Mouse (Mus musculus): ENCODE results near the gene 6030445D17Rik. TPM values are rescaled to one million over a fixed set of nuclear protein-coding genes. Genes with fewer than 3 reads are reported as not detected.
A peak's percentile ranks its signal among the peaks of the same experiment; 100 is the strongest.

Gene 6030445D17Rik
- polyA plus RNA-seq (2012; ENCODE audit: insufficient read depth, low replicate concordance): not detected in 2 replicates

DNA sequence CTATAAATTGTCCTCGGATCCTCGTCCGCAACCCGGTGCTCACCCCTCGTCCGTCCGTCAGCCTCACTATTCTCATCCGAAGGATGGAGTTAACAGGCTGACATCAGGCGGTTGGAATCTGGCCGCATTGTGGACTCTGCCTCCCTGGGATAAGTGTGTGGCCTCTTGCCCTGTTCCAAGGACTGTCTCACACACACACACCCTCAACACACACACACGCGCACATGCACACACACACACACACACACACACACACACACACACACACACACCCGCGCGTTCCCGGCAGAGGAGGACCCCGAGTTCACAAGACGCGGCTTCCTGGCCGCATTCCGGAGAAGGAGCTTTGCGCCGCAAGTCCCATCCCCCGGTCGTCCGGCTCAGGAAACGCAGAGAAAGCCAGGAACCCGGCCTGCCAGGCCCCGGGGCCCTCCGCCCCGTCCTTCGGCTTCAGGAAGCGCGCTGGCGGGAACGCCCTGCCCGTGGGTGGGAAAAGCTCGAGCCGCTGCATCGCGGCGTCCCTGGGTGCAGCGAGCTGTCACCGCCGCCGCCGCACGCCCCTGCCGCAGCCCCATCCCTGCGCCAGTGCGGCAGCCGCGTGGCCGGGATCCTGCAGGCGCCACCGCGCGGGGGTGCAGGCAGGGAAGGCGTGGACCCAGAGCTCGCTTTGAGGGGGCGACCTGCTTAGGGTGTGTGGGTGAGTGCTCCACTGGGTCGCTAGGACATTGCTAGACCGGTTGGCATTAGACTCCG lies at the start of gene 6030445D17Rik:
Gene 6030445D17Rik (plus strand): TSS at position 165 of the 753 bp plus-strand sequence.
- Histone ChIP-seq H3K4me1 (peaks cover 41% of the 10 kb centered on the region), H3K9me3 (peaks cover 2% of the 10 kb centered on the region; the same call in 1 of the 2 replicates), H3K4me3 (replicated peaks) (peak within 1 kb of the TSS; percentile 94), H3K36me3 (replicated peaks; ENCODE audit: low read length) (no peaks in the 10 kb centered on the region), H3K27me3 (replicated peaks) (peaks cover 35% of the 10 kb centered on the region)
- no peak for TF ChIP-seq GATA1 (IDR thresholded peaks at IDR 0.05; ENCODE audit: borderline replicate concordance, low read length)
- TF ChIP-seq FLI1 (IDR thresholded peaks at IDR 0.05; ENCODE audit: low read length): no peak

DNA sequence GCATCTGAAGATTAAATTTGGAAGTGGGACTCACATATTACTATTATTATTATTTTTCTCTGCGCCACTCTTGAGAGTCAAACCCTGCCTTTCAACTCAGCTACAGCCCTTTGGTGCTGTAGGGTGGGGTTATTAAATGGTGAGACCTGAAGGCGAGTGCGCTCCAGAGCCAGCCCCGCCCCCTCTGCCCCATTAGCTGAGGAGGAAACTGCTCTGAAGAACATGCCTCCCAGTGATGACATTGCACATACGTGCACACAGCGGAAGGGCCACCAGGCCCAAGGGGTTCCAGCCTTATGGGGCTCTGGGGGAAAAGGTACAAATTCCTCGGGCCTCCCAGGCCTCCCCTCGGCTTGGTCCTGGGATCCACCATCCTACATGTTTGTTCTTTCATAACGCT lies 46.6 kb upstream of the 6030445D17Rik start:
- no peaks in the 10 kb centered on the region for H3K9me3 ChIP-seq
- H3K4me1 ChIP-seq: no peaks in the 10 kb centered on the region; the same call in 1 of the 2 replicates
- H3K36me3 ChIP-seq (replicated peaks; ENCODE audit: low read length): no peaks in the 10 kb centered on the region
- H3K27me3 ChIP-seq (replicated peaks): peaks cover 46% of the 10 kb centered on the region
- no peak overlapping the region for H3K4me3 ChIP-seq (replicated peaks)
- no peak for TF ChIP-seq FLI1 (IDR thresholded peaks at IDR 0.05; ENCODE audit: low read length)
- TF ChIP-seq GATA1 (IDR thresholded peaks at IDR 0.05; ENCODE audit: borderline replicate concordance, low read length): no peak

DNA sequence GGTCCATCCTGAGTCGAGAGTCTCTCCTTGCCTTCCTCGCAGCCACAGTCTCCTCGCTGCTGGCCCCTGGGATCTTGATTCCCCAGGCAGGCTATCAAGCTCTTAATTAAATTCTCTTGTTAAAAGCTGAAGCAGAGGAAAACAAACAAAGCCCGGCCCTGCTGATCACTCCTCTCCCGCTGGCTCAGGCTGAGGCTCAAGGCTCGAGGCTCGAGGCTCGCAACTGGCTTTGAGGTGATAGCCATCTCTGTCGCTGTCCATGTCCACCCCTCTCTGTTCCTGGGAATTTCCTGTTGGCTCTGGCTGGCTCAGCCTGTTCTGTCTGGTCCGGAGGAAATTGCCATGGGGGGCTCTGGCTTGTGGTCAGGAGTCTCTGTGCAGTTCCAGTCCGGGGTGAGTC lies 43.1 kb upstream of the 6030445D17Rik start:
- H3K4me1 ChIP-seq: peaks cover under 1% of the 10 kb centered on the region
- no peaks in the 10 kb centered on the region for H3K9me3 ChIP-seq
- no peak for TF ChIP-seq FLI1 (IDR thresholded peaks at IDR 0.05; ENCODE audit: low read length)
- TF ChIP-seq GATA1 (IDR thresholded peaks at IDR 0.05; ENCODE audit: borderline replicate concordance, low read length): no peak
- no peaks in the 10 kb centered on the region for H3K36me3 ChIP-seq (replicated peaks; ENCODE audit: low read length)
- H3K4me3 ChIP-seq (replicated peaks): no peak overlapping the region
- H3K27me3 ChIP-seq (replicated peaks): peaks cover 71% of the 10 kb centered on the region

DNA sequence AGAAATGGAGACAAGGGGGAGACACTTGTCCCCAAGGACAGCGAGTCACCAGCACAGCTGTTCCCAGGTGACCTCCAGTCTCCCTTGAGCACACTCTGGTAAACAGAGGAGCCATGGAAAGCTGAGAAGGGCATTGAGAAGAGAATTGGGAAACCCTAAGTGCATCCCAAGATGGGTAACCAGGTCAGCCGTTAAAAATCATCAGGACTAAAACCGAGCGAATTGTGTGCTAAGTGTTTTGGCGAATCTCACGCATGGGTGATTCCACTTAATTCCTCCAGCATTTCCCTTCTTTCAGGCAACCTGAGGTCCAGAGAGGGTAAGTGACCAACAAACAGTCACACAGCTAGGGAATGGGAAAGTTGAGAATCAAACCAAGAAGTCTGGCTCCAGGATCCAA lies 42.7 kb upstream of the 6030445D17Rik start:
- TF ChIP-seq FLI1 (IDR thresholded peaks at IDR 0.05; ENCODE audit: low read length) (no peak), GATA1 (IDR thresholded peaks at IDR 0.05; ENCODE audit: borderline replicate concordance, low read length) (no peak)
- Histone ChIP-seq H3K4me1 (peaks cover 5% of the 10 kb centered on the region), H3K9me3 (no peaks in the 10 kb centered on the region), H3K4me3 (replicated peaks) (no peak overlapping the region), H3K36me3 (replicated peaks; ENCODE audit: low read length) (no peaks in the 10 kb centered on the region), H3K27me3 (replicated peaks) (peaks cover 74% of the 10 kb centered on the region)

DNA sequence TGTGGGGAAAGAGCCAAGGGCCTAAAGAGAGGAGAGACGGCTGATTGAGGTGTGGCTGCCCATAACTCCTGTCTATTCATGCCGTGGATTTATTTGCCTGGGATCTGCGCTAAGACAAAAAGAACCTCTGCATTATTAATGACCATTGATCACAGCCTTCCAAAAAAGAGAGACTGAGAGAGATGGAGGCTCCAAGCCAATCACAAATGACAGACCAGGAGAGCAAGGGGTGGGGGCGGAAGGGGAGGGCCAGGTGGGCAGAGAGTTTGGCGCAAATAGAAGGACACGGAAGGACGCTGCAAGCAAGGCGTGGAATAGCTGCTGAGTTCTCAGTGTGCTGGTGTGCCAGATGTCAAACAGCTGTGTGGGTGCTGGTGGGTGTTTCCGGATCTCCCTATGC lies 38.8 kb upstream of the 6030445D17Rik start, which contains the start of gene Htr1d:
Gene Htr1d (plus strand): TSS at position 301 of the 400 bp plus-strand sequence.
- H3K4me1 ChIP-seq: peaks cover 19% of the 10 kb centered on the region
- H3K9me3 ChIP-seq: no peaks in the 10 kb centered on the region
- peak within 1 kb of the TSS; percentile 76 for H3K4me3 ChIP-seq (replicated peaks)
- H3K36me3 ChIP-seq (replicated peaks; ENCODE audit: low read length): no peaks in the 10 kb centered on the region
- peaks cover 94% of the 10 kb centered on the region for H3K27me3 ChIP-seq (replicated peaks)
- TF ChIP-seq GATA1 (IDR thresholded peaks at IDR 0.05; ENCODE audit: borderline replicate concordance, low read length) (no peak), FLI1 (IDR thresholded peaks at IDR 0.05; ENCODE audit: low read length) (no peak)

DNA sequence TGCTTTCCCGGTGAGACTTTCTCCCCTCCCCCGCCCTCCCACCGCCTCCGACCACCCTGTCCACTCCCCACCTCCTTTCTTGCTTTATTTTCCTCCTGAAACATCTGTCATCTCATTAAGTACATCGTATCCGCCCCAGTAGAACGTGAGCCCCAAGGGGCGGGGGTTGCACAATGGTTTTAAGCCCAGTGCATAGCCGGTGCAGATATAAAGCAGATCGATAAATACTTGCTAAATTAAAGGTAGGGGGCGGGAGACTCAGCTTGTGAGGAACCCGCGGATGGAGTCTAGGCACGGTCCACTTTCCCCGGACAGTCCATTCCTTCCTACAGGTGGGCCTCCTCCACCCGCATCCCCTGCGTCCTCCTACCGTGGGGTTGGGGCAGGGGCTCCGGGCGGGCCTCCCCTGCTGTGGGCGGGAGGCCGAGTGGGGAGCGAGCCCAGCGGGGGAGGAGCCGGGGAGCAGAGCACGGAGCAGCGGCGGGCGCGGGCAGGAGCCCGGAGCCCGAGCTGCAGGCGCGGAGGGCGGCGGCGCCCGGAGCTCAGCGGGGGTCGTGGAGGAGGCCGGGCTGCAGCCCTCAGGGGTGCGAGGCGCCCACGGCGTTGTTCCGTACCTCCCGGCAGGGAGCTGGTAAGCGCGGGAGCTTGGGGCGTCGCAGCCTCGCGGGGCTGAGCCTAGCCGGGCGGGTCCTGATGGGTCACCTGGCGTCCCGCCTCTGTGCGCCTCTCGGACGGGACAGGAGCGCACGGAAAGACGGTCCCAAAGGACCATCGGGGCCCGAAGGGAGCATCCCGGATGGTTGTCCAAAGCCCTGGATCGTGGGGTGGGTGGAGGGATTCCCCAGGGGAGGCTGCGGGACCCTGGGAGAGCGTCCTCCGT lies 37.7 kb upstream of the 6030445D17Rik start:
- TF ChIP-seq GATA1 (IDR thresholded peaks at IDR 0.05; ENCODE audit: borderline replicate concordance, low read length) (no peak), FLI1 (IDR thresholded peaks at IDR 0.05; ENCODE audit: low read length) (no peak)
- Histone ChIP-seq H3K9me3 (no peaks in the 10 kb centered on the region), H3K4me1 (peaks cover 19% of the 10 kb centered on the region), H3K27me3 (replicated peaks) (peaks cover 92% of the 10 kb centered on the region), H3K36me3 (replicated peaks; ENCODE audit: low read length) (no peaks in the 10 kb centered on the region), H3K4me3 (replicated peaks) (peak overlapping the region; percentile 76)

DNA sequence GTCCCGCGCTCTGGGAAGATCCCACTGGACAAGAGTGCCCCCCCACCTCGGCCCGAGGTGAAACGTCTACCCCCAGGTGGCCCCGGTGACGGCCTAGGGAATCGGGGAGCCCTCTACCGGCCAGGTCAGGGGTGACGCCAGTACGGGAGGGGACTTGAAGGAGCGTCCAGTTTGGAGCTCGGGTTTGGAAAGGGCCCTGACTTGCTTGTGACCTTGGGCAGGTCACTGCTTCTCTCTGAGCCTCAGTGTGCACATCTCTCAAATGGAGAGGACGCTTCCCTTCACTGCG lies 37.1 kb upstream of the 6030445D17Rik start:
- peaks cover 19% of the 10 kb centered on the region for H3K4me1 ChIP-seq
- TF ChIP-seq FLI1 (IDR thresholded peaks at IDR 0.05; ENCODE audit: low read length) (no peak), GATA1 (IDR thresholded peaks at IDR 0.05; ENCODE audit: borderline replicate concordance, low read length) (no peak)
- no peaks in the 10 kb centered on the region for H3K36me3 ChIP-seq (replicated peaks; ENCODE audit: low read length)
- peaks cover 92% of the 10 kb centered on the region for H3K27me3 ChIP-seq (replicated peaks)
- no peaks in the 10 kb centered on the region for H3K9me3 ChIP-seq
- peak overlapping the region; percentile 76 for H3K4me3 ChIP-seq (replicated peaks)

DNA sequence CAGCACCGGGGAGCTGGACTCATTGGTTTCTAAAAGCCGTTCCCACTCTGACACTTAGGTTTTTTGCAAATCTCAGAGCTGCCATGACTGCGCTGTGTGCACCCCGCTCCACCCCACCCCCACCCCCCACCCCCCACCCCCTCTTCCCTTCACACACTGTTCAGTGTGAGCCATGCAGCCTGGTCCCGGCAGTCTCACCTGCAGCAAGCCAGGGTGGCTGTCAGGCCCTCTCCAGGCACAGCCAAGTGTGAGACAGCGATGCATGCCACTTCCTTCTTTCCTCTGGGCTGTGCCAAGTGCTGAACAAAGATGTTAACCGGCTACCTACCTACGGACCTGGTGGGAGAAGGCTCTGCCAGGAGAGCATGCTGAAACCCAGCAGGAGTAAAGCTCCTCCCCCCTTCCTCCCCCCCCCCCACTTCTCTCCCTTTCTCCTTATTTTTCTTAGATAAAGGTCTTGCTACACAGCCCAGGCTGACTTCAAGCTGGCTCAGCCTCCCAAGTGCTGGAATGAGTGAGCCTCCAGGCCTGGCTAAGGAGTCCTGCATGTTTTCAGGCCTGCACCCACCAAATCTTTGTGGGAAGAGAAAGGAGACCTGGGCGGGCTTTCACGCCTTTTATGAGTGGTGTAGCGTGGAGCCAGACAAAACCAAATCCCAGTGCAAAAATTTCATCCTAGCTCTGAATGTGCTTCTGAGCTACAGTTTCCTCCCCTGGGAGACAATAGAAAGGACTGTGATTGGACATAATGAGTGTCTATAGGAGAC lies 31.3 kb upstream of the 6030445D17Rik start:
- TF ChIP-seq GATA1 (IDR thresholded peaks at IDR 0.05; ENCODE audit: borderline replicate concordance, low read length) (no peak), FLI1 (IDR thresholded peaks at IDR 0.05; ENCODE audit: low read length) (no peak)
- no peak overlapping the region for H3K4me3 ChIP-seq (replicated peaks)
- H3K4me1 ChIP-seq: peaks cover 6% of the 10 kb centered on the region
- no peaks in the 10 kb centered on the region for H3K36me3 ChIP-seq (replicated peaks; ENCODE audit: low read length)
- H3K27me3 ChIP-seq (replicated peaks): peaks cover 53% of the 10 kb centered on the region
- no peaks in the 10 kb centered on the region for H3K9me3 ChIP-seq

DNA sequence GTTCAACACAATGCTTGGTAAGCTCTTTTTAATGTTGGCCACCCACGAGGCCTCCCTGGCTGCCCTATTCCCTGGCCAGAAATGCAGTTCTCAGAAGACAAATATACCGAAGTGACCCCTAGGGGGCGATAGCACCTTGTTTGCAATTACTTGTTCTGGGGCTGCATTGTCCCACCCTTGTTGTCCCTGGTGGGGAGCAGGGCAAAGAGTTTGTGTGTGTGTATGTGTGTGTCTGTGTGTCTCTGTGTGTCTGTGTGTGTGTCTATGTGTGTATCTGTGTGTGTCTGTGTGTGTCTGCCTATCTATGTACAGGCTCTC lies 30.7 kb upstream of the 6030445D17Rik start:
- peaks cover 6% of the 10 kb centered on the region for H3K4me1 ChIP-seq
- TF ChIP-seq FLI1 (IDR thresholded peaks at IDR 0.05; ENCODE audit: low read length) (no peak), GATA1 (IDR thresholded peaks at IDR 0.05; ENCODE audit: borderline replicate concordance, low read length) (no peak)

More for the DNA sequence above, 30.7 kb upstream of the 6030445D17Rik start:
- Histone ChIP-seq H3K27me3 (replicated peaks) (peaks cover 48% of the 10 kb centered on the region), H3K4me3 (replicated peaks) (no peak overlapping the region), H3K9me3 (no peaks in the 10 kb centered on the region), H3K36me3 (replicated peaks; ENCODE audit: low read length) (no peaks in the 10 kb centered on the region)
